Mouse (Mus musculus) myocyte (in vitro differentiated cells): ENCODE results near the gene Cerkl.

Experiments
- MYOD1 ChIP-seq, 3 experiments: IDR thresholded peaks; one replicate each; pipeline ENCODE4 v1.6.1; 2011; ENCODE audit warnings: control low read depth in 2 of 3, low read depth in 2 of 3, mild to moderate bottlenecking in 2 of 3, moderate library complexity in 1 of 3; ENCODE audit not compliant: insufficient read length in 2 of 3, control insufficient read depth in 1 of 3
- POLR2A ChIP-seq: IDR thresholded peaks from one replicate; pipeline ENCODE4 v1.6.1; 2011; ENCODE audit warnings: low read depth, mild to moderate bottlenecking, control low read depth, moderate library complexity; ENCODE audit not compliant: insufficient read length
- REST ChIP-seq: IDR thresholded peaks from one replicate; pipeline ENCODE4 v1.6.1; 2011; ENCODE audit warnings: mild to moderate bottlenecking, control low read depth, moderate library complexity; ENCODE audit not compliant: insufficient read depth, insufficient read length
- TCF12 ChIP-seq: IDR thresholded peaks from one replicate; pipeline ENCODE4 v1.6.1; 2011; ENCODE audit warnings: mild to moderate bottlenecking, control low read depth; ENCODE audit not compliant: poor library complexity, insufficient read depth, severe bottlenecking
- TCF3 ChIP-seq: IDR thresholded peaks from one replicate; pipeline ENCODE4 v1.6.1; 2011; ENCODE audit warnings: low read depth, control low read depth; ENCODE audit not compliant: insufficient read length
- USF1 ChIP-seq: IDR thresholded peaks from one replicate; pipeline ENCODE4 v1.6.1; 2011; ENCODE audit warnings: low read depth, mild to moderate bottlenecking, control low read depth, moderate library complexity

DNA sequence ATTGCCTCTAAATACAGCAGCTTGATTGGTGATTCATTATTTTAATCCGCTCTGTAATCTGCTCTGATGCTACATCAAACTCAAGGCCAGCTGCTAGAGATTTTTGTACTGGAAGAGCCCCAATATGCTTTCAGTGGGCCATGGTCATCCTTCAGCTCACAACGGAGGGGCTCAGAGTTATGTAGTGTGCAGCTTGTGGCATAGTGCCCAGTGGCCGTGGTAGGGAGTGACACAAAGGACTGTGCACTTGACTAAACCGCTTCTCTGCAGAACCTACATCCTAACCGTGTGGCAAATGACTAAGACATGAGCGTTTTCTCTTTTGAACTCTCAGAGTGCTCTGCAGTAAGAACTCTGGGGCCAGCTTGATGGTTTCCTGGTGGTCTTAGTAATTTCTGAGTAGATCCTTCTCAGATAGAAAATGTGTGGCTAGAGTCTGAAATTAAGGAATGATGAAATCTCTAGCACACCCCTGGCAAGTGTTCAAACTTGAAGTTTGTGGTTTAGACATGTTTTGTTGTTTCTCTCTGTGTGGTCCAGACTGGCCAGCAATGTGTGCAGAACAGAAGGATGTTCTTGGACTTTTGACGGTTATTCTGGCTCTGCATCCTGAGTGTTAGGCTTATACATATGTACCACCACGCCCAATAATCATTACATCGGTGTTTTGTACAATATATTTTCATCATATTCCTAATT, 140.3 kb downstream of the Cerkl start:
- TF ChIP-seq POLR2A (no peak), REST (no peak), TCF12 (no peak), USF1 (no peak), MYOD1 (IDR thresholded peaks at IDR 0.05; ENCODE audit: control insufficient read depth in 1 of 3, insufficient read length in 2 of 3, low read depth in 2 of 3) (no peak), TCF3 (no peak)
